Mouse (Mus musculus) neural tube, embryonic 11.5 days (tissue): ENCODE results near the gene Cmss1. TPM values are rescaled to one million over a fixed set of nuclear protein-coding genes. Genes with fewer than 3 reads are reported as not detected.

ENCODE experiments used
- ATAC-seq: fragments of 200-750 bp; cut with Nextera tagmentation; 2 replicates; pipeline ENCODE4 v1.8.0; 2017; ENCODE audit warnings: moderate number of reproducible peaks, mild to moderate bottlenecking, moderate TSS enrichment, moderate library complexity; ENCODE audit not compliant: insufficient read depth, low FRiP score, low TSS enrichment
- DNase-seq: peaks from one replicate; pipeline ENCODE4 v3.0.0-alpha.2; 2015; ENCODE audit warnings: low spot score
- H3K27ac ChIP-seq: fragments of 300-500 bp; sonication (generic); 2 replicates; pipeline ENCODE4 v1.5.1; 2014; ENCODE audit warnings: low read depth, mild to moderate bottlenecking, low read length
- H3K27me3 ChIP-seq: fragments of 300-500 bp; sonication (generic); 2 replicates; pipeline ENCODE4 v1.6.1; 2014; ENCODE audit warnings: mild to moderate bottlenecking, low read length, mixed read lengths; ENCODE audit not compliant: control insufficient read depth, insufficient read depth
- H3K36me3 ChIP-seq: fragments of 300-500 bp; sonication (generic); 2 replicates; pipeline ENCODE4 v1.6.1; 2014; ENCODE audit warnings: mild to moderate bottlenecking, low read length, moderate library complexity, mixed read lengths; ENCODE audit not compliant: control insufficient read depth, insufficient read depth
- H3K4me1 ChIP-seq: fragments of 300-500 bp; sonication (generic); 2 replicates; pipeline ENCODE4 v1.6.1; 2014; ENCODE audit warnings: low read length, mixed read lengths; ENCODE audit not compliant: control insufficient read depth, insufficient read depth
- H3K4me2 ChIP-seq: fragments of 300-500 bp; sonication (generic); 2 replicates; pipeline ENCODE4 v1.6.1; 2014; ENCODE audit warnings: low read depth, mild to moderate bottlenecking, moderate library complexity
- H3K4me3 ChIP-seq: fragments of 300-500 bp; sonication (generic); 2 replicates; pipeline ENCODE4 v1.5.1; 2014; ENCODE audit warnings: low read depth, low read length
- H3K9ac ChIP-seq: fragments of 300-500 bp; sonication (generic); 2 replicates; pipeline ENCODE4 v1.6.1; 2014; ENCODE audit warnings: mild to moderate bottlenecking, low read length
- H3K9me3 ChIP-seq: fragments of 300-500 bp; sonication (generic); 2 replicates; pipeline ENCODE4 v1.6.1; 2016; ENCODE audit warnings: low read length; ENCODE audit not compliant: control insufficient read depth
- WGBS: fragments of 180-500 bp; shearing (Covaris S2); extraction: QIAGEN DNeasy Blood & Tissue Kit; methylation state at CpG from one replicate; pipeline ENCODE4 v1.1.7; 2014; 5-methylcytosine and 5-hydroxymethylcytosine counted together
- polyA plus RNA-seq: library from polyadenylated mRNA; unstranded; fragments of >200 nt; fragmentation: Nextera tagmentation; extraction: Ambion mirVana; gene quantifications from 2 replicates; pipeline ENCODE4 v1.2.1, GENCODE M21; 2014

The Cmss1 gene
- polyA plus RNA-seq = 40.6 and 49.6 TPM in 2 replicates

DNA sequence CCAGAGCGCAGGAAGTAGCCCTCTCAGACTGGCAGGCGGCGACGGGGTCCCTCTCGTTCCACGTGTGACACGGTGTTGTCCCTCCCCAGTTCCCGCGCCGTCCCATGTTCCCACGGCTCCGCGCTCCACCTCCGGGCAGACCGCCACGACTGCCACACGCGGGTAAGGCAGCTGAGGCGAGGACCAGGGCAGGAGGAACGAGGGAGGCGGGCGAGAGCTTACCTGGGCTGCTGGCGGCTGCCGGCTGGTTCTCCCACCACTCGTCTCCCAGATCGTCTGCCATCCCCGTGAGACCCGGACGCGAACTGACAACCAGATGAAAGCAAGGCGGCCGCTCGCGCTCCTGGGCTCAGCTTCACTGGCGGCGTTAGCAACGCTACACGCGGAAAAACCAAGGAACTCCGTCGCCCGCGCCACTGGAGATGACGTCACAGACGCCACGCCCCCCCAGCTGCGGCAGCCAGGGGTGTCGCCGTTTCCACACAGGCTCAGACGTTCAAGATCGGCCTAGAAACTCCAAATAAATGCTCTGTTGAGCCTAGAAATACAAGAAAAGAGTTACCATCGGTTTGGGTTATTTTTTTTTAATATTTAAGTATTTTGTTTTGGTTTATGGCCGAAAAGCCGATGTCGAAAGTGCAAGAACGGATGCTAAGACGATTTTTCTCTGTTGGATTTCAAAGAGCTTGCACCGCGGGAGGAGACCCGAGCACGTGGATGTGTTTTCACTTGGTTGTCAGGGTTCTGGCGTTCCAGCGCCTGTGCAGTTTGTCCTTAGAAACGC, at the start of gene Cmss1:
TSS of gene Cmss1 (minus strand) at position 421 of the 784 bp plus-strand sequence.
- DNase-seq = peak; percentile 92
- Histone ChIP-seq H3K4me3 (peak within 1 kb of the TSS; percentile 85), H3K27ac (no peak within 1 kb of the TSS), H3K4me1 (no peaks in the 10 kb centered on the region), H3K27me3 (no peaks in the 10 kb centered on the region), H3K4me2 (peak within 1 kb of the TSS; percentile 56), H3K36me3 (no peaks in the 10 kb centered on the region), H3K9ac (peak within 1 kb of the TSS; percentile 67), H3K9me3 (no peaks in the 10 kb centered on the region)
- peak; percentile 93 for ATAC-seq
- WGBS = under 1% methylated on average over 64 of the region's 64 CpGs

GRCm38 (mm10) chr16:57649888-57650287, 43.2 kb upstream of the Cmss1 start:
- Histone ChIP-seq H3K4me1 (no peaks in the 10 kb centered on the region), H3K27me3 (no peaks in the 10 kb centered on the region), H3K36me3 (no peaks in the 10 kb centered on the region), H3K4me3 (no peak overlapping the region), H3K4me2 (no peak overlapping the region), H3K9ac (no peak overlapping the region), H3K27ac (no peak overlapping the region), H3K9me3 (no peaks in the 10 kb centered on the region)
- ATAC-seq (no peak), DNase-seq (no peak)
- WGBS = 71% methylated on average over 2 of the region's 2 CpGs

GRCm38 (mm10) chr16:57641346-57641885, 34.8 kb upstream of the Cmss1 start:
- Histone ChIP-seq H3K4me3 (no peak overlapping the region), H3K4me1 (no peaks in the 10 kb centered on the region), H3K36me3 (no peaks in the 10 kb centered on the region), H3K27ac (no peak overlapping the region), H3K9me3 (no peaks in the 10 kb centered on the region), H3K9ac (no peak overlapping the region), H3K4me2 (no peak overlapping the region), H3K27me3 (no peaks in the 10 kb centered on the region)
- DNase-seq = no peak
- WGBS = 73% methylated on average over 10 of the region's 10 CpGs
- ATAC-seq = no peak

- Histone ChIP-seq H3K4me2 (no peak overlapping the region), H3K4me3 (no peak overlapping the region), H3K36me3 (no peaks in the 10 kb centered on the region), H3K27ac (no peak overlapping the region), H3K9ac (no peak overlapping the region), H3K27me3 (no peaks in the 10 kb centered on the region), H3K9me3 (no peaks in the 10 kb centered on the region), H3K4me1 (no peaks in the 10 kb centered on the region)
- ATAC-seq (no peak), DNase-seq (no peak)
- WGBS = 75% methylated on average over 5 of the region's 5 CpGs
These were observed 28.1 kb upstream of the Cmss1 start for GRCm38 (mm10) chr16:57634766-57635165.

GRCm38 (mm10) chr16:57634191-57634590, 27.5 kb upstream of the Cmss1 start:
- H3K4me3 ChIP-seq = no peak overlapping the region
- H3K9me3 ChIP-seq = no peaks in the 10 kb centered on the region
- 13% methylated on average over 6 of the region's 6 CpGs for WGBS
- H3K4me1 ChIP-seq = no peaks in the 10 kb centered on the region
- H3K27ac ChIP-seq = no peak overlapping the region
- ATAC-seq (peak; percentile 79; the same call in 1 of the 2 replicates), DNase-seq (peak; percentile 70)
- H3K4me2 ChIP-seq = no peak overlapping the region
- H3K9ac ChIP-seq = no peak overlapping the region
- no peaks in the 10 kb centered on the region for H3K36me3 ChIP-seq
- no peaks in the 10 kb centered on the region for H3K27me3 ChIP-seq

DNA sequence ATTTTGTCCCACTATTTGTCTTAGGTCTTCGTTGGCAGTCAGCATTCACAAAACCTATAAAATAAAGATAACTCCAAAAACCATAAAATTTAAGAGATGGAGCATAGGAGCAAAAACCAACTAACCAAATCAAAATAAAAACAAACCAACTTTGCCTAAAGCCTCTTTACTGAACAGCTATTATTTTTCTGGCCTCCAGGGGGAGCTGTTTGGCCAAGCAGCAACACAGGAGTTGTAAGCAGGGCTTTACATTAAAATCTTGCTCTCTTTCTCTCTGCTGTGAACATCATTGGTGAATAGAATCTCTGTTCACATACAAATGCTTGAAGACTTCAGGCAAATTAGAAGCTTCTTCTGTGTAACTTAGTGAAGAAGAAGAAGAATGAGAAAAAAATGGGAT, 5.1 kb upstream of the Cmss1 start:
- no peaks in the 10 kb centered on the region for H3K27me3 ChIP-seq
- H3K36me3 ChIP-seq = no peaks in the 10 kb centered on the region
- peak; percentile 37 for DNase-seq
- no peak overlapping the region for H3K4me3 ChIP-seq
- WGBS = 3% methylated on average over 1 of the region's 1 CpGs
- H3K4me1 ChIP-seq = no peaks in the 10 kb centered on the region
- ATAC-seq = no peak
- H3K4me2 ChIP-seq = no peak overlapping the region
- H3K9me3 ChIP-seq = no peaks in the 10 kb centered on the region
- H3K9ac ChIP-seq = no peak overlapping the region
- no peak overlapping the region for H3K27ac ChIP-seq

DNA sequence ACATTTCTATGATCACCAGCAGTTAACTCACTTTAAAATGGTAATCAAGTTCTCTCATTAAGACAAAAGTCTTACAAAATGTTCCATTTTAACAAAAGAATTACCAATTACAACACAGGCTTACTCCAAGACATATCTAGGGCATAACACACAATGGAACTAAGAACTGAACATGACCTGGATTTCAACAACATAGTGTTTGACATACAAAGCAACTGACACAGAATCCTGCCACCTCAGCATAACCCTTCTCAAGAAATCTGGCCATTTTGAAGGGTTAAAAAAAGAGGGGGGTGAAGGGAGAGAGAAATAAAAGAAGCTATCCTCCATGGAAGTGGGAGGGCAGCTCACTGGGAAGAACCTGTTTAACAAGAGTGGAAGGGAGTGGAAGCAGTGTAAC, 5.6 kb downstream of the Cmss1 start:
- Histone ChIP-seq H3K4me2 (no peak overlapping the region), H3K4me1 (no peaks in the 10 kb centered on the region), H3K27ac (no peak overlapping the region), H3K36me3 (no peaks in the 10 kb centered on the region), H3K9me3 (no peaks in the 10 kb centered on the region), H3K9ac (no peak overlapping the region), H3K27me3 (no peaks in the 10 kb centered on the region), H3K4me3 (no peak overlapping the region)
- no peak for DNase-seq
- no peak for ATAC-seq

DNA sequence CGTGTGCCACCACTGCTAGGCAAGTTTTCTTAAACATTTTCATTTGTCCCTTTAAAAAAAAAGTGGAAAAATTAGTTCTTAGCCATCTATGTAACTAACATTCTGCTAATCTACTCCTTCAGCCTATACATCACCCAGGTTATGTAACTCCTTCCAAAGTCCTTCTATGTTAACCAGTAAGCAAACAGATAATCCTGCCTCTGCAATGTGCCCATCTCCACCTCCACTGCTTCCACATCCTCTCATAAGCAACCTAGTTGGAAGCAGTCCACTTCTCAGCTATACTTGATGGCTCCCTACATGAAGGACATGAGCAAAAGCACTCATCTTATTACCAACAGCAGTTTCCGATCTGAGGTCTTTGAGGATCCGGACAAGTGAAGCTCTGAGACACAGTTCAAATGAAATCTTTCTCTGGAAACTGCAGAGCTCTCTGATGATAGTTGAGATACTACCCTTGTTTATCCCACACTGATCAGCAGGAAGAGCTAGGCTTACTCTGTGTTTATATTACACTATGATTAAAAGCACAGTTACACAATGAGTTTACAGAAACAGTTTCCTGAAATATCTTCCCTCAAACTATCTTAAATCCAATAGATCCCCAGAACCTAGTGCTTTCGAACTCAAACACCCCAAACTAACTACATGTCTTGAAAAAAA, 9.2 kb downstream of the Cmss1 start:
- H3K4me3 ChIP-seq = no peak overlapping the region
- H3K4me1 ChIP-seq = no peaks in the 10 kb centered on the region
- H3K36me3 ChIP-seq = no peaks in the 10 kb centered on the region
- H3K4me2 ChIP-seq = no peak overlapping the region
- no peaks in the 10 kb centered on the region for H3K27me3 ChIP-seq
- no peak overlapping the region for H3K9ac ChIP-seq
- 92% methylated on average over 4 of the region's 4 CpGs for WGBS
- DNase-seq = no peak
- no peaks in the 10 kb centered on the region for H3K9me3 ChIP-seq
- no peak overlapping the region for H3K27ac ChIP-seq
- no peak for ATAC-seq
